Mouse (Mus musculus): Measurements from ENCODE around the gene Ankrd61.

The Ankrd61 gene

DNA sequence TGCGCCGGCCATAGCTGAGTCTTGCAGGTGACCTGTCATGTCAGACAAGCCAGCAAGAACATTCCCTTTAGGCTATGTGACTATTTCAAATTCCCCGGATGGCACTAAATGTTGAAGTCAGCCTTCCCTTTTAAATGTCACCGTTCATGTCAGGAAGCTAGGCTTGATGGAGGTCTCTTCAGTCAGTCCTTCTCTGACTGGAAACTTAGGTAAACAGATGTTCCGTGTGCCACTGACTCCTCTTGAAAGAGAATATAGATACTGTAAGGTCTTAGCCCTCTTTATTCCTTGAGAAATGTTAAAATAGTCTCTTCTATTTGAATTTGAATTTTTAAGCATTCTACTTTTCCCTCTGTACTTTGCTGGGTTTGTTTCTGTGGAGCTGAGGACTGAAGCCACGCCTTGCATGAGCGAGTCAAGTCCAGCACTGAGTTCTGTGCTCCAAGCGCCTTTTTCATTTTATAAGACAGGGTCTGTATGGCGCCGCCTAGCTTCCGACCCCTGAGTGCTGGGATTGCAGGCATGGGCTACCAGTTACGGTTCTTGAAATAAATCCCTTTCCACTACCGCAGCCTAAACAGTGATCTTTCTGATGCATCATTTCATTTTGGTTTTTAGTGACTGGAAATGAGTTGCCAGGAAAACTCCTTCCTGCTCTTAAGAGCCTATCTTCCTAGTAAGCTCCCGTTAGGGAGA lies at the start of gene Ankrd61:
Gene Ankrd61, minus strand, starts transcription at position 51 of the 696 bp plus-strand sequence.
- no peak for DNase-seq (ENCODE audit: low spot score in 2 of 2)

DNA sequence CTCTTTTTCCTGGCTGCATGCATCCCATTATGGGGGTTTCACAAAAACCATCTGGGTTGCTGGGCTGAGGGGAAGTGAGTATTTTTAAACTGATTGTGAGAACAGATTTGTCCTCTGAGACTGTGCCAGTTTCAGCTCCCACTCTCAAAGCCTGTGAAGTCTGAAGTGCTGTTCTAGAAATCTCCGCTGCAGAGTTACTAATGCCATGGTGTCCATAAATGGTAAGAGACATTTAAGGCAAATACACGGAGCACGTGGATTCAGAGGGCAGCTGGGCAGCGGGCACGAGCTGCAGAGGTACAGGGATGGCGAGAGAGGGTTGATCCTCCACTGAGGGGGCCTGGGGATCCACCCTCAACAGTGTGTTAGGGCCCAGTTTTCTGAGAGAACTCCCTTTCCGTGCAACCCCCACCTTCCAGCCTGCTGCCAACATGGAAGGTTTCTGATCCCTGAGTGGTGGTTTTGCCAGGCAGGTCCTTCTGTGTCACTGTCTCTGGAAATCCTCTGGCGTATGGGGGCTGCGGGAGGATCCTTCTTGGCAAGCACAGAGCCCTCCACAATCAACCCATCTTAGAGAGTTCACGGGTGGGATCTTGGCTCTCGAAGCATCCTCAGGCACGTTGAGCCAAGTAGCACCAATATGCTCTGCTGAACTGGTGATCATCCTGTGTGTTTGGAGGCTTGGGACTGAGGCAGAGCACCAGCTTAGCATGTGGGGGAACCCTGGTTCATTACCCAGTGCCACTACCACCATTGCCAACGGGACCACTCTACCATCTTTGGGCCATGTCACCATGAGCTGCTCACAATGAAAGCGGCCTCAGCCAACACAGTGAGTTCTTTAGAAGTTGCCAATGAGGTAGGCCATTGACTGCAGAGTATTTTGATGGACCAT lies 46.0 kb upstream of the Ankrd61 start:
- DNase-seq (ENCODE audit: low spot score in 2 of 2), result peak; percentile 33 to 57

DNA sequence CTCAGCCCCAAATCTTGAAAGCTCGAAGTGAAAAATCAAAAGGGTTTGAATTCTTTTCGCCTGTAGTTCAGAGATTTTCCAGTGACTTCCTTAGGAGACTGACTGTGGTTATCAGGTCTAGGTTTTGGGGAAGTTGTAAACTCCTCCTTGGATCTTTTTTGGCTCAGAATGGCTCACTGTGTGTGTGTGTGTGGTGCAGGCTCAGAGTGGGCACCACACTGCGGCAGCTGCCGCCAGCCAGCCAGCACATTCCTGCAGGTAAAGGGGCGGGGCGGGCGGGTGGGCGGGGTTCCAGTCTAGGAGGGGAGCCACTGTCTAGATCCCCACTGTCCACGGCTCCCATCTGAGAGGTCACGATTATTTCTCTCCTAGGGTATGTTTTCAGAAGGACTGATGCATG lies 44.1 kb upstream of the Ankrd61 start:
- no peak for DNase-seq (ENCODE audit: low spot score in 2 of 2)

DNA sequence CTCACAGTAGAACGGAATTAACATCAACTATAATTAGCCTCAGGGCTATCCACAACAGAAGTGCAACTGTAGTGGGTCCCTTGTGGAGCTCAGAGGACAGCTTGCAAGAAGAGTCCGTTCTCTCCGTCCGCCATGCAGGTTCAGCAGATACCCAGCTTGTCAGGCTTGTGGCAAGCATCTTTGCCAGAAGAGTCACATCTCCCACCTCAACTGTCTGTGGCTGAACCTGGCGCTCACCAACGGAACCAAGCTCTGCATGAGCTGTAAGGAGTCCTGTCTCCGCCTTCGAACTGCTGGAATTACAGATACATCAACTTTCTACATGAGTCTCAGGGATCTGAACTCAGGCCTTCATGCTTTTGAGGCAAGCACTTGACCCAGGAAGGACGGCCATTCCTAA lies 38.7 kb upstream of the Ankrd61 start:
- no peak for DNase-seq (ENCODE audit: low spot score in 2 of 2)

DNA sequence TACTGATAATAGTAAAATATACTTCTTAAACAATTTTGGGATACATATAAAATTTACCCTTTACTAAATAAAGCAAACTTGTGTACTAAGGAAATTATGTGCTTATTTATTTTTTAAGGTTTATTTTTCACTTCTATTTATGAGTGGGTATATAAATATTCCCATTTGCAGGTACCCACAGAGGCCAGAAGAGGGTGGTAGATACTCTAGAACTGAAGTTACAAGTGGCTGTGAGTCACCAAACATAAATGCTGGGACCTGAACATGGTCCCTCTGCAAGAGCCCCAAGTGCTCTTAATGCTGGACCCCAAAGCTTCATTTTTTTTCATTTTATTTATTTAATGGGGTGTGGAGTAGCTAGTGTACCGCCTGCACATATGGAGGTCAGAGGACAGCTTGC lies 36.4 kb upstream of the Ankrd61 start:
- DNase-seq (ENCODE audit: low spot score in 2 of 2), result no peak

DNA sequence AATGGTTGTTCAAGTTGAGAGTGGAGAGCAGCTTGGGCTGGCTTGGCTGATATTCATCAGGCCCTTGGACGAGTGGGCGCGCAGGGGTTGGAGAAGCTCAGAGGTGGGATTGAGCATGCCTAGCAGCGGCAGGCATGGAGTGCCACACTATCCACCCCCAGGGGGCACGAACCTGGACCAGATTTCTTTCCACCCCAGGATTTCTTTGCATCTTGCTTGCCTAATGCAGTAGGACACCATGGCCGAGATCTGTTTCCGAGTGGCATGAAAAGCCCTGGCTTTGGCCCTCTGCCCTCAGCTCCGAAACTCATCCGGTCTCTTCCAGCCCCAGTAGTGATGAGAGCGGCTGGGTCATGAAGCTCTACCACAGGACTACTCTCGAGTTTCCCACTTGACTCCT lies 35.9 kb upstream of the Ankrd61 start:
- no peak for DNase-seq (ENCODE audit: low spot score in 2 of 2)

DNA sequence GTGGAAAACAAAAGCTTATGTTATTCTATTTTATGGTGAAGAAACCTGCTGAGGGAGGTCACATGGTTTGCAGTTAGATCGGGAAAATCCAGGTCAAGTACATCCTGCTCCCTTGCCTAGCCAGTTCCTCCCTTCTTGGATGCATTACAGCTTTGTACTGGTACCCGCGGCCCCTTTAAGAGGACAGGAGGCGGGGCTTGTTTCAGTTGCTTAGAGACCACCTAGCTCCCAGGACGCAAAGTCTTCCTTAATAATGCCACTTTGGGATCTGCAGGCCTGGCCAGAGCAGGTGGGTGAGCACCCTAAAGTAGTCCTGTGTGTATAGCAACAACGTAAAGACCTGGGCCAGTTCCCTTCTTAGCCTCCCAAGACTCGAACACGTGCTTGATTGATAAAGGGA lies 35.3 kb upstream of the Ankrd61 start, which contains the start of gene Rsph10b:
Gene Rsph10b, plus strand, starts transcription at position 205 of the 400 bp plus-strand sequence.
- DNase-seq (ENCODE audit: low spot score in 2 of 2), result no peak

DNA sequence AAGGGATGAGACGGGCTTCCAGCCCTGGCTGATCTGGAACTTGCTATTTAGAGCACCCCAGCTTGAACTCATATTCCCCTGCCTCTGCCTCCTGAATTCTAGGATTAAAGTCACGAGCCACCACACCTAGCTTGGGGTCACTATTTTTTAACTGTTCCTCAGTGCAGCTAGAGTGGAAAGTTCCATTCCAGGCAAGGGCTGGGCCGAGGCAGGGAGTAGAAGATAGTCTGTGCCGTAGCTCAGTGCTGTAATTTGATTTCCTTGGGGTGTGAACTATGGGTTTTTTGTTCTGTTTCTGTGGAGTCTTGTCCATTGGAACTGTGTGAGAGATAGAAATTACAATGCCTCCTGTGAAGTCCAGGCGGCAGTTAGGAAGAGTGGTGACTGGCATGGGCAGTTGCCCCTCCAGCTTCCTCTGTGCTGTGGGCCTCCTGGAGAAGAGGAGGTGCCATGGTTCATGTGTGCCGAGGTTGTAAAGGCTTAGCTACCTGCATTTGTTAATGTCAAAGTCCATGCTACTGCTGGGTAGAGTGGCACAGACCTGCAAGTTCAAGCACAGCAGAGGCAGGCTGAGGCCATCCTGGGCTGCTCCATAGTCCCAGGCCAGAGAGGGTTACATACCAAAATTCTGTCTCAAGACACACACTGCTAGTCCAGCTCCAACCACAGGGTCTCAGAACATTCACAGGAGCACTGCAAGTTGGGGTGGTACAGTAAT lies 34.5 kb upstream of the Ankrd61 start:
- DNase-seq (ENCODE audit: low spot score in 2 of 2), result no peak

DNA sequence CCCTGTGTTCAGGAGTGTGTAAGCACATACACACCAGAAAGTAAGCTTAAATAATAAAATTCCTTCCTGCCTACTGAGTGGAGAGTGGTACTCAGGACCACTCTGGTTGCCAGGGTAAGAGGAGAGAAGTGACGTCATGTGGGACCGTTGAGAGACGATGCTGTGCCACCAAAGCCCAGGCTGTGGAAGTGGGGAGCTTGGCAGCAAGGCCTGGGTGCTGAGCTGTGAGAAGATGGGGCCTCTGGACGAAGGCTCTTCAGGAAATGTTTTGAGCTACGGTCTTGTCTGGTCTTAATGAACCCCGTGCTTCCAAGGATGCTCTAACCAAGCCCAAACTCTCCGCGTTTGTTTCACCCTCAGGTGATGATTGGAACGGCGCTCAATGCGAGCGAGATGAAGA lies 33.2 kb upstream of the Ankrd61 start:
- DNase-seq (ENCODE audit: low spot score in 2 of 2), result no peak

DNA sequence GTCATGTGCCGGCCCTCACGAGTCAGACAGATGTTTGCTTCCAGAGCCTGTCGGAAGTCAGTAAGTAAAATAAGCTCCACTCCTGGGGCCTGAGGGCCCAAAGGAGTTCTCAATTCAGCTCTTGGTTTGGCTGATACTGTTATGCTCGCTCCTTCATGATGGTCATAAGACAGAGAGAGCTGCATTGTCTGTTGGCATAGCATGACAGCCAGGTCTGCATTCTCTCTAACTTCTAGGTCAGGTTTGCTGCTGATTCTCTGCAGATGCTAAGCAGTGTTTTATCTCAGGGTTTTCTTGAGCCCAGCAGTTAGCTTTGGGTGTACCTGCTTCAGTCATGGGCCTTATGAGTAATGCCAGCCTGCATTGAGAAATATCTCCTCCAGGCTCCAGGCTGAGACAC lies 31.8 kb upstream of the Ankrd61 start:
- no peak for DNase-seq (ENCODE audit: low spot score in 2 of 2)

DNA sequence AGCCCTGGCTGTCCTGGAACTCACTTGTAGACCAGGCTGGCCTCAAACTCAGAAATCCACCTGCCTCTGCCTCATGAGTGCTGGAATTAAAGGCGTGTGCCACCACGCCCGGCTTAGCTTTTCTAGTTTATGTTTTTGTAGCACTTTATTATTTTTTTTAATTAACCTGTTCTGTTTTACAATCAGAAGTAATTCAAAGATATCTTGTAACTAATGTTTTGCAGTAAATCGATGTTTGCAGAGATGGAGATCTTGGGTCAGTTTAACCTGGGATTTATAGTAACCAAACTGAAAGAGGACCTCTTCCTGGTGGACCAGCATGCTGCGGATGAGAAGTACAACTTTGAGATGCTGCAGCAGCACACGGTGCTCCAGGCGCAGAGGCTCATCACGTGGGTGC lies 30.4 kb upstream of the Ankrd61 start, which contains the start of gene Gm42421:
Gene Gm42421, plus strand, starts transcription at position 301 of the 400 bp plus-strand sequence.
- no peak for DNase-seq (ENCODE audit: low spot score in 2 of 2)

DNA sequence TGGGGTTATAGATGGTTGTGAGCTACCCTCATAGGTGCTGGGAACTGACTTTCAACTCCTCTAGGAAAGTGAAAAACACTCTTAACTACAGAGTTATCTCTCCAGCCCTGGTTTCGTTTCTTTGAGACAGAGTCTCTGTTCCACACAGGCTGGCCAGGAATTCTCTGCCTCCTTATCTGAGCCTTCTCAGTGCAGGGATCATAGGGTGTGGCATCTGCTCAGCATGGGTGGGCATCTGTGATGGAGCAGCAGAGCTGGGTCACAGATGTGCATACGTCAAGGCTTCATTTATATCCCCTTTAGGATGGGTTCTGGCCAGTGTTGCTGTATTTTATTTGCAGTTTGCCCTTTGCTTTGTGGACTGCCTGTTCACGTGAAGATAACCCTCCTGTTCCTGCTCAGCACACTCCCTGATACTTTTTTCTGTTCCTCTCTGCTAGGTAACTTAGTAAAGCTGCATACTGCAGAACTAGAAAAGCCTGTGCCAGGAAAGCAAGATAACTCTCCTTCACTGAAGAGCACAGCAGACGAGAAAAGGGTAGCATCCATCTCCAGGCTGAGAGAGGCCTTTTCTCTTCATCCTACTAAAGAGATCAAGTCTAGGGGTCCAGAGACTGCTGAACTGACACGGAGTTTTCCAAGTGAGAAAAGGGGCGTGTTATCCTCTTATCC lies 27.4 kb upstream of the Ankrd61 start:
- DNase-seq (ENCODE audit: low spot score in 2 of 2), result no peak

DNA sequence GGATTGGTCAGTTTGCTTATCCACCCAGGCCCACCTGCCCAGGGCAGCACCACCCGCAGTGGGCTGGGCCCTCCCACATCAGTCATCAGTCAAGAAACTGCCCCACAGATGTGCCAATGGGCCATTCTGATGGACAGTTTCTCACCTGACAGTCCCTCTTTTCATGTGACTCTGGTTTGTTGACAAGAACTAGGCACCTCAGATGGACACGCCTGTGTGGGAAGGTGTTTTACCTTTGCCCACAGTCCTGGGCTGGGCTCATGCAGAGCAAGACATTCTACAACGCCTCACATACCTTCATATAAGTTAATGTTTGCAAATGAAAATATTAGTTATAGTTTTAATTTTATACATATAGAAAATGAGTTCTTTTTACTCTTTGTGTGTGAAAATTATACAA lies 20.6 kb upstream of the Ankrd61 start:
- no peak for DNase-seq (ENCODE audit: low spot score in 2 of 2)

DNA sequence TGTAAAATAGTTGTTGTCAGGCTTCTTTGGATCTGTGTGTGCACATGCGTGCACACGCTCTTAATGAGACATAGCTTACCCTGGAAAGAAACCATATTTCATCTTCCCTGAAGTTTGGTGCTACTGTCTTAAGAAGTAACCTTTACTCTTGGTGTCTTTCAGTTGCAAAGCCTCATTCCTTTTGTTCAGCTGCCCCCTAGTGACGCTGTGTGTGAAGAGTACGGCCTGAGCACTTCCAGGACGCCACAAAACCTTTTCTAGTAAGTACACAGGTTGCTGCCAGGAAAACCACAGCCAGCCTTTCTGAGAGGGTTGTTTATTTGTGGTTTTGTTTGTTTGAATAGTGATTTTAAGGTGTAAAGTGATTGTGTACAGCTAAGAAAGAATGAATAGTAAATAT lies 19.9 kb upstream of the Ankrd61 start:
- DNase-seq (ENCODE audit: low spot score in 2 of 2), result no peak

DNA sequence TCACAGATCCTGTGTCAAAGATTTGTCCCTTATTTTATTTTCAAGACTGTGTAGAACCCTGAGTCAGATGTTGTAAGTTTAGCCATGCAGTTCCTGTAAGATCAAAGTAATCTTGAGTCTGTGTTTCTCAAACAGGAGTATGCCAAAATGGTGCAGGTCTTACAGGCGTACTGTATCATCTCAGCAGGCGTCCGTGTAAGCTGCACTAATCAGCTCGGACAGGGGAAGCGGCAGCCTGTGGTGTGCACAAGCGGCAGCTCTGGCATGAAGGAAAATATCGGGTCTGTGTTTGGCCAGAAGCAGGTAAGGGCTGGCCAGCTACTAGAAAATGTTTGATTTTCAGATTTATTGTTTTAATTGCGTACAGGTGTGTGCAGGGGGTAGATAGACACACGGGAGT lies 18.7 kb upstream of the Ankrd61 start:
- DNase-seq (ENCODE audit: low spot score in 2 of 2), result no peak

DNA sequence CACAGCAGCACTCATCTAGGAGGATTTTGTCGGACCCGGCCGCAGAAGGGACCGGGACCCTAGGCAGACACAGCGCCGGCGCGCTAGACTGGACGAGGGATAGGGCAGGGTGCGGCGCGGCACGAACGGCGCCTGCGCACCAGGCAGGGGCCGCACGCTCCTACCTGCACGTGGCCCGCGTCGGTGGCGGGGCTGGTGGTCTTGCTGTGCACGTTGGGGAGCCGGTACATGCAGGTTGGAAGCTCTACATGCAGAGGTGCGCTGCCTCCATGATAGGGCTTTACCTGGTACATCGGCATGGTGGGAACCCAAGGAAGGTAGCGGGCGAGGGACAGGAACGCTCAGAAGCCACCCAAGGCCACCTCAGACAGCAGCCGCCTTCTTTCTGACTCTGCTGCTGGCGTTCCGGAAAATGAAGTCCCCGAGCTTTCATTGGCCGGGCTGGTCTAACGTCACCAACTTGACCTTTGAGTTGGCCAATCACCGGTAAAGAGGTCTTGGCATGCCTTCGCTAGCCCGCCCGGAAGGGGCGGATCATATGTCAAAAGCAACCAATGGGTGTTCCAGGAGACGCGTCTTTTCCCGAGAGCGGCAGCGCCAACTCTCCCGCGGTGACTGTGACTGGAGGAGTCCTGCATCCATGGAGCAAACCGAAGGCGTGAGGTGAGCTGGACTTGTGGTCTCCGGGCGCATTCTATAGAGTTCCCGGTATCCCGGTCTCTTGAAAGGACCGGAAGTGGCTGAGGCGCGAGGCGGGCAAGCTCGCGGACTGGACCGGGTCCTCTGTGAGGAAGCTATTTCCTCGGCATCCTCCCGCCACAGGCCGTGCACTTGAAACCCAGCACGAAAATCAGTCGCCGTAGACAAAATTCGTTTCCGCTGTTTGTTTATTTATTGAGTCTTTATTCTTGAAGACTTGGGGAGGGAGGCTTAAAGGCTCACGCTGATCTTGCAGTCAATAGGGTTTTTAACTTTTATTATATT lies 12.2 kb upstream of the Ankrd61 start, which contains the start of the genes Aimp2 and Pms2:
Gene Aimp2, minus strand, starts transcription at position 431 of the 984 bp plus-strand sequence.
Gene Pms2, plus strand, starts transcription at position 548 of the 984 bp plus-strand sequence.
- DNase-seq (ENCODE audit: low spot score in 2 of 2), result peak; percentile 91 to 94

DNA sequence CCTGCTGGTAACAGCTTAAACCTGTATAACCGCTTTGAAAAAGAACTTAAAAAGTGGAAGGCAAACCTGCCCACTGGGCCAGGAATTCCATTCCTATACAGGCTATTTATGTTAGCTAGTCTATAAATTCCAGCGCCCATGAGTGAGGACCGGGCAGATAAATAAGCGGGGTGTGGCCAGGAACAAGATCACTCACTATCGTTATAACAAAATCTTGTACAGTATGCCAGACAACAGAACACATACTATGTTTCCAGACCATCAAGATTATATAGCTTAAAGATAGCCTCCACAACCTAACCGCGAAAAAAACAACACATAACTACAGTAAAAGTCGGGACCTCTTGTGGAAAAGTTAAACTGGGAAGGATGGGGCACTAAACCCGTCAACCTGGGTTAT lies 11.4 kb upstream of the Ankrd61 start:
- DNase-seq (ENCODE audit: low spot score in 2 of 2), result no peak

DNA sequence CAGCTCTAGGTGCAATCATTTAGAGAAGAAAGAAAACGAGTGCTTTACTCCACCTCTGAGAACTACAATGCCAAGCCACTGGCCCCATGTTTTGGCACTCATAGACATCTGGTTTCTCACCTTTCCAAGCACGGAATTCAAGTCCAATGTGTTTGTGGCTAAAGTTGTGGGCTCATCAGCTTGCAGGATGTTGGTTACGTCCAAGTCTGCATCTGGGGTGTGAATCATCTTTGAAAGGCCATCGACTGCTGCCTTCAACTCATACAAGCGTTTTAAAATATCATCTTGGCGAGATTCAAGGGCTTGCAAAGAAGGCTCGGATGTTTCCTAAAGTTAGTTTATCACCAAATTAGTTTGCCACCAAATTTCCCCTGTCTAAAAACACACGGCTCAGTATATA lies 8.9 kb upstream of the Ankrd61 start:
- DNase-seq (ENCODE audit: low spot score in 2 of 2), result no peak

DNA sequence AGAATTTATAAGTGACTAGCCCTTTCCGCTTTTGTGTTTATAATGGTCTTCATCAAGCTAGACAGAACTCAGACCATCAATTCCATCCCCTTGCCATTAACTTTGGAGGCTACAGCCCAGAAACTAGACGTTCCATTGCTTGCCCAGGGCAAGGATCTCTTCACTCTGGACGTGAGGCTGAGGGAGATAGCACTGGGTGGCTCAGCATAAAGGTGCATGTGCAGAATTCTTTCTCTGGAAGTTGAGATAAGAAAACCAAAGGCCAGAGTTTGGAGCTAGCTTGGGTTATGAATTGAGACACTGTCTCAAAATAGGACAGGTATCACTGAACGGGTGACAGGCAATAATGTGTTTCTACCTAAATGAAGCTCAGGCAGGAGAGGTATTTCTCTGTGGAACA lies 6.3 kb upstream of the Ankrd61 start:
- no peak for DNase-seq (ENCODE audit: low spot score in 2 of 2)

DNA sequence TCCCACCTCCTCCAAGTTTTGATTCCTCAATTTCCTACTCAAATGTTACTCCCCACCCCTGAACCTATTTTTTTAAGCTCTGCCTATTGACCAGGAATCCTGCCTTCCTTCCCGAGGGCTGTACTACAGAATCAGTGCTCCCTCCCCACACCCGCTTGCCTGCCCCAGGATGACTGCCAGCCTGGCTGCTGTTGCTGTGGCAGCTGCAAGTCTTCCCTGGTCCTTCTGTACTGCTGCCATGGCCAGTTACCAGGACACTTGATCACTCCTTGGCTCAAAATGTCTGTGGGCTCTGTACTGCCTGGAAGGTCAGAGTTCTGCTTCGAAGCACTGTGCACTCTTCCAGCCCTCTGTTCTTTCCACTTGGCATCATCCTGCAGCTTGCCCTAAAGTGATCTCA lies 4.6 kb upstream of the Ankrd61 start:
- DNase-seq (ENCODE audit: low spot score in 2 of 2), result no peak

Data from frontal cortex, postnatal 25 days (tissue).